Mouse (Mus musculus) brain, embryonic 14.5 days (tissue): ENCODE results near the gene Stoml1. TPM values are rescaled to one million over a fixed set of nuclear protein-coding genes. Genes with fewer than 3 reads are reported as not detected.

Source experiments
- DNase-seq: peaks from one replicate; pipeline ENCODE4 v3.0.0-alpha.2; 2011; ENCODE audit warnings: low read depth
- CTCF ChIP-seq: fragments of 200-500 bp; IDR thresholded peaks from 2 replicates; pipeline ENCODE4 v1.5.1; 2012; ENCODE audit warnings: inconsistent platforms, mild to moderate bottlenecking, moderate library complexity, borderline replicate concordance; ENCODE audit not compliant: insufficient read depth, insufficient read length; ENCODE audit errors: extremely low read depth
- POLR2A ChIP-seq: fragments of 200-500 bp; IDR thresholded peaks from 2 replicates; pipeline ENCODE4 v1.6.1; 2012; ENCODE audit warnings: mild to moderate bottlenecking, inconsistent platforms, borderline replicate concordance; ENCODE audit not compliant: poor library complexity, insufficient read depth, insufficient read length, severe bottlenecking; ENCODE audit errors: extremely low read depth
- polyA plus RNA-seq: library from polyadenylated mRNA; depleted of rRNA; stranded (reverse); fragments of >200 nt; gene quantifications from 2 replicates; pipeline ENCODE4 v1.2.3, GENCODE M21; 2012; rRNA removed

Stoml1 gene
- polyA plus RNA-seq, 1 experiment: 123 TPM

DNA sequence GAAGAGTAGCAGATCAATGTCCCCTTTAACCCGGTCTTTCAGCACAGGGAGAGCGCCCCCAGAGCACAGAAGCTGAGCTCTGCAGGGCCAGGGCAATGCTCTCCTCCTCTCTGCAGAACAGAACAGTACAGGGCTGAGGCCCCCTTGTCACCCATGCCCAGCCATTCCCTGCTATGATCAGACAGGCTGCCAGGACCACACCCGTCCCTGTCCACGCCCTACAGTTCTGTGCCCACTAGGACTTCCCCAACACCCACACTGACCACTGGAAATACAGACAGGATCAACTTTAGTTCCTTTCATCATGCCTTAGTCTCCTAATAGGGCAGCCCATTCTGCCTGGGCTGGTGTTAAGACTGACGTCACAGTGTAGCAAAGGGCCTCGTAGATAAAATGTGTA lies 44.1 kb downstream of the Stoml1 start:
- TF ChIP-seq CTCF (no peak), POLR2A (no peak)
- no peak for DNase-seq

DNA sequence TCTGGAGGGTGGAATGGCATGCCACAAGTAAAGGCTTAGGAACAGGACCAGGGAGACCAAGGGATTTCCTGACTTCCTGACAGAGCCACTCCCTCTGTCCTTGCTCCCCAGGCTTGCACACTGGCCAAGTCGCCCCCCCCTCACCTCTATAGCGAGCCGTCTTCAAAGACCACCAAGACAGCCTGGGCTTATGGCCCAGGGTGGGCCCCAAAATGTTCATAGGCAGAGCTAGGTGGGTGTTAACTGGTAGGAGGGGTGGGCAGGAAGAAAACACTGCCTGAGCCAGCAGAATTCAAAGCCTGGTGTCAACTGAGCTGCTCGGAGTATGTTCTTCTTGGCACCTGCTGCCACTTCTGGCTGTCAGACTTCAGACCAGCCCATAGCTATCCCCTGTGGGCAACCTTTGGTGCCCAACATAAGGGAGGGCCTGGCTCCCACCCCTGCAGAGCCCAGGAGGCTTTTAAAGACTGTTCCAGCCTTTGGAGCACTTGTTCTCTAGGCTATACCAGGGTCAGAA lies 45.1 kb downstream of the Stoml1 start:
- no peak for TF ChIP-seq POLR2A
- no peak for TF ChIP-seq CTCF
- peak; percentile 38 for DNase-seq

DNA sequence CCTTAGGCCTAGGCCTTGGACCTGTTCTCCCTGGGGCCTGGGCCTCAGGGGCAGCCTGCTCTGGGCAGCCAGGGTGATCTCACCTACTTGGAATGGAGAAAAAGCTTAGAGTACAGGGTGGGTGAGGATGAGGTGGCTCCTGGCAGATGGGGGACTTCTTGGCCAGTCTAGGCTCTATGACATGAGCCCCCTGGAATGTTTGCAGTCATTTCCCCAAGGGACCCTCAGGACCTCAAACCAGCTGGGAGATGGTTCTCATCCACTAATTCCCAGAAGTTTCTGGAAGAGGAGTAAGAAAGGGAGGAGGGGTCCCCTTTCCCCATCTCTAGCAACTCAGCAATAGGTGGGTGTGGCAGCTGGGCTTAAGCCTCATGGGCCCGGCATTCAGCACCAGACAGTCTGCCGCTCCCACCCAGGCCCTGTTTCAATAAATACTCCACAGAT lies 46.4 kb downstream of the Stoml1 start:
- no peak for DNase-seq
- TF ChIP-seq CTCF (no peak), POLR2A (no peak)

DNA sequence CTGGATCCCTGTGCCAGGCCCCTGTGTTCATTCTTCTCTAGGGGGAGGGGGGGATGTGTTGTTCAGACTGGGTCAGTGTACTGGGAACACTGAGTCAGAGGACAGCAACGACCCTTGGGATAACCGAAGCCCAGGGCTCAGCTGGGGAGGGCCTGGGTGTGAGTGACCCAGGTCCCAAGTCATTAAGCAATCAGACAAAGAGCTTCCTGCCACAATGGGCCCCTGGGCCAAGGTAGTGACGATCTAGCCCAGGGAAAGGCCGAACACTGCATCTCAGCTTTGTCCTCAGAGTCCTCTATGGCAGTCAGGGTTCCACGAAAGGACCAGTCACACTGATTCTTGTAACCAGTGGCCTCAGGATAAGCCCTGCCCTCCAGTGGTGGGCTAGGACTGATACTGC lies 50.2 kb downstream of the Stoml1 start:
- no peak for DNase-seq
- no peak for TF ChIP-seq CTCF
- TF ChIP-seq POLR2A: no peak

DNA sequence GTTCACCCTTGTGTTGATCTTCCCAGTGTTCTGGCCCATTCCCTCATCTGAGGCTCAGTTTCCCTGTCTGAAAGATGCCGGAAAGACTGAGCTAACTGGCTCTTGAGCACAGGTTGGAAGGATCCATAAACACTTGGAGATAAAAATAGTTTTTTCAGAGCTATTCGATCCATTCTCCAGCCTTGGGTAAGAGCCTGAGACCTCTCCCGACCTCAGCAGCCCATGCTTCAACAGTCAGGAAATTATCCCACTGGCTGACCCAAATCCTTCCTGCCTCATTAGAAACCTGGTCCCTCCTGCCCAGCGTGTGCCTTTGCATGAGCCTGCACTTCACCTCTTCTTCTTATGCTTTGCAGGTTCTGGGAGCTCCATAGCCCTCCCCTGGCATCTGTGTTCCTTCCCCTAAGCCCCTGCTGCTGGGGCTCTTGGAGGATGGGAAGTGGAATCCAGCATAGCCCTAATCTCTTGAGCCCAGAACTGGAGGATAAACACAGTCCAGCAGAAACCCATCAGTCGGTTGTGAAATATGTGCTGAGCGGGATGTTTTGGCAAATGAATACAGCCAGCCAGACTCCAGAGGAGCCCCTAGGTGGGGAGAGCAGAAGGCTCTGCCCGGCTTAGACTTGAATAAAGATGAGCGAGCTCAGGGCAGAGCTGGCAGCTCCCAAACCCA lies 50.8 kb downstream of the Stoml1 start:
- no peak for DNase-seq

DNA sequence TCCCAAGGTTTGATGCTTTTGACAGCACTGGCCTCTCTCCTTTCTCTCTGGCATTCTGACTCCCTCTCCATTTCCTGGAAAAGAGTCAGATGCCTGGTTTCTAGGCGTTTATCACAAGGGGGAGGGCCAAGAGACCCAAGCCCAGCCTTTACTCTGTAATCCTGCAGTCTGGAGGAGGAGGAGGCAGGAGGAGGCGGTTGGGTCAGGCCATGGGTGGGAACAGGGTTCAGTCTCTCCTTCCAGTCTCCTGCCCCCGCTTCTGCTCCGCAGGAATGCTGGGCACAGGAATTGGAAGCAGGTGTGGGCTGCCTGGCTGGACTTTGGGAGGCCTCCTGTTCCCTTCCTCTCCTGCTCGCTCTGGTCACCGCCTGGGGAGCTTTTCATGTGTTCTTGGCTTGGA lies 52.7 kb downstream of the Stoml1 start:
- TF ChIP-seq CTCF: no peak
- no peak for TF ChIP-seq POLR2A
- no peak for DNase-seq

More for the DNA sequence above, 50.8 kb downstream of the Stoml1 start:
- TF ChIP-seq POLR2A: no peak
- no peak for TF ChIP-seq CTCF

DNA sequence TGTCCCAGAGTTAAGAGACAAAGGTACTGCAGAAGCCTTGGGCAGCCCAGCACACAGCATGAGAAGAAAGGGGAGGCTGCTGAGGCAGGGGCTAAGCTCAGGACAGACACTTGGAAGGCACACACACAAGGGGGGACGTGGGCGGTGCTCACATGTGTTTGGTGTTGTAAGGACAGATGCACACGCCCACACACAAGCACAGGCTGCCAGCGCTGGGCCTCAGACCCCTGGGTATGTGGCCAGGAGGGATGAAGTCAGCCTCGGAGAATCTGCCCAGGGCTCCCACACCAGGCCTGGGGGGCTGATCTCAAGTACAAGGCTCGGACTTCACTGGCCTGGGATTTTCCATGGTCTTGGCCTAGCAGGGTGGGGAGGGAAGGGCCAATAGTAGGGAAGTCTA lies 55.4 kb downstream of the Stoml1 start:
- no peak for TF ChIP-seq POLR2A
- DNase-seq: peak; percentile 59

DNA sequence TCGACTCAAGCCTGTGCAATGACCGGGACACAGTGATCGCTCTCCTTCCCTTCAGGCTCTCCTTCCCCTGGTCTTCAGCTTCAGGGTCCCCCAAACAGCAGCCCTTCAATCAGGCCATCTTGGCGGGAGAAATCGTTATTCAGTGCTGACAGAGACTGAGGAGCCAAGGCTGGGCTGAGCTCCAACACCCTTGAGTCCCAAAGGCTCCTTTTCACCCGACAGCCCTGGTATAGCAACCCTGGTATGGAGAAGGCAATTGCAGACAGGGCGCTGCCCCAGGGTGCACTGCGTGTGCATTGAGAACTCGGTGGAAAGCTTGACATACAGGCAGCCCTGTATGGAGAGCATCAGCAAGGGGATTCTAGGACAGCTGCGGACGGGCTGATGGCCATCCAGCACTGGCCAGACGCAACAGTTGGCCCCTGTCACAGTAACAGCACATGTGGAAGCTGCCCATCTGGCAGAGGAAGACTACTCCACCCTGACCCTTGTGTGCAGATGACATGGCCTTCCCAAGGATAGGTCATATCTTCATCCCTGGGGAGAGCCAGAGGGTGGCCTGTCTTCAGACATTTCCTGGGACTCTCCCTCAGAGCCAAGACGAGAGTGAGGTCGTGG lies 57.2 kb downstream of the Stoml1 start:
- no peak for TF ChIP-seq CTCF
- TF ChIP-seq POLR2A: no peak
- DNase-seq: peak; percentile 65

DNA sequence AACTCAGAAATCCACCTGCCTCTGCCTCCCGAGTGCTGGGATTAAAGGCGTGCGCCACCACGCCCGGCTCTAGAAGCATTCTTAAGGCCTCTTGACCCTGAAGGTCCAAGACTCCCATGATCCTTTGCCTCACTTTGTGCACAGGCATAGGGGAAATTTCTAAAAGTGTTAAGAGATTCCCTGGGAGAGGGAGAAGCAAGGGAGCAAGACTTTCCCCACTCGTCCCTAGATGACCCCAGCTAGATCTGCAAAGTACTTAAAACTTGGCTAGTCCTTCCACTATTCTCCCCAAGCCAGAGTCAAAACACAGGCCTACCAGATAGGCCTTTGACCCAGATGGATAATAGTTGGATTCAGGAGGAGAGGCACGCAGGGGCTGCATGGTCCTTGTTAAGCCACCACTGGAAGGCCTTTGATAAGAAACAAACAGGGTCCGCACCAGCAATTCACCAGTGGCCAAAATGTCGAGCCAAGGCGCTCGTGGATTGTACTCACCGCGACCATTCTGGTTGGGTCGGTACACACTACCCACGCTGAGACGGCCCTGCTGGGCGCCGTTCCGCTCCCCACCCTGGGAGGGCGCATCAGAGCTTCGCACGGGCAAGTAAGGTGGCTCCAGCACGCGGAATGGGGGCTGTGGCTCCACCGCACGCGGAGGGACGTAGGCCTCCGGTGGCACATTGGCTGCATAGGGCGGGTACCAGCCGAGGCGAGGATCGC lies 58.4 kb downstream of the Stoml1 start:
- TF ChIP-seq POLR2A (no peak), CTCF (peak; percentile 16; the same call in 1 of the 2 replicates)

More for the DNA sequence above, 58.4 kb downstream of the Stoml1 start:
- no peak for DNase-seq

Other genes with a start within 250 kb of the Stoml1 start
- 0.66 and 0.68 TPM in 2 replicates for gene Cyp11a1, start 246.8 kb upstream of the Stoml1 start, polyA plus RNA-seq
- gene Stra6, start 189.4 kb upstream of the Stoml1 start, polyA plus RNA-seq: 14.2 and 18.6 TPM in 2 replicates
- 0.89 and 1.2 TPM in 2 replicates for gene Ccdc33, start 134.3 kb upstream of the Stoml1 start, polyA plus RNA-seq
- gene Islr, start 48.9 kb upstream of the Stoml1 start, polyA plus RNA-seq: 57.7 and 67.1 TPM in 2 replicates
- 364 and 418 TPM in 2 replicates for gene Islr2, start 48.8 kb upstream of the Stoml1 start, polyA plus RNA-seq
- gene Pml, start 3.4 kb upstream of the Stoml1 start, polyA plus RNA-seq: 6.8 and 7.1 TPM in 2 replicates
- 11.8 and 14.4 TPM in 2 replicates for gene Loxl1, start 60.0 kb downstream of the Stoml1 start, polyA plus RNA-seq
- not detected in 2 replicates for gene Tbc1d21, start 117.3 kb downstream of the Stoml1 start, polyA plus RNA-seq
- gene Insyn1, start 235.4 kb downstream of the Stoml1 start, polyA plus RNA-seq: 34.7 and 45.2 TPM in 2 replicates